Mouse (Mus musculus): Measurements from ENCODE around the gene Psmg4.
A peak's percentile ranks its signal among the peaks of the same experiment; 100 is the strongest.

Gene Psmg4

GRCm38 (mm10) chr13:34162491-34163303, at the start of gene Psmg4:
Gene Psmg4 (plus strand): TSS chr13:34162964.
- peak; percentile 98 for DNase-seq (ENCODE audit: low spot score)

- no peak for DNase-seq (ENCODE audit: low spot score)
Measured at GRCm38 (mm10) chr13:34113086-34113485, 49.7 kb upstream of the Psmg4 start.

- no peak for DNase-seq (ENCODE audit: low spot score)
Measured at GRCm38 (mm10) chr13:34114654-34115053, 48.1 kb upstream of the Psmg4 start.

- no peak for DNase-seq (ENCODE audit: low spot score)
Measured at GRCm38 (mm10) chr13:34116508-34116907, 46.3 kb upstream of the Psmg4 start.

GRCm38 (mm10) chr13:34118816-34119215, 43.9 kb upstream of the Psmg4 start:
- no peak for DNase-seq (ENCODE audit: low spot score)

GRCm38 (mm10) chr13:34119406-34119805, 43.4 kb upstream of the Psmg4 start:
- no peak for DNase-seq (ENCODE audit: low spot score)

- no peak for DNase-seq (ENCODE audit: low spot score)
Measured at GRCm38 (mm10) chr13:34120536-34120935, 42.2 kb upstream of the Psmg4 start.

- DNase-seq (ENCODE audit: low spot score): no peak
Measured at GRCm38 (mm10) chr13:34125711-34126110, 37.1 kb upstream of the Psmg4 start.

GRCm38 (mm10) chr13:34128276-34129114, 34.3 kb upstream of the Psmg4 start:
- no peak for DNase-seq (ENCODE audit: low spot score)

GRCm38 (mm10) chr13:34129485-34130225, 33.1 kb upstream of the Psmg4 start:
- peak; percentile 53 for DNase-seq (ENCODE audit: low spot score)

- DNase-seq (ENCODE audit: low spot score): peak; percentile 70
Measured at GRCm38 (mm10) chr13:34130226-34130731, 32.5 kb upstream of the Psmg4 start, which contains the start of gene Tubb2b. Gene Tubb2b (minus strand): TSS chr13:34130466.

- no peak for DNase-seq (ENCODE audit: low spot score)
Measured at GRCm38 (mm10) chr13:34131011-34131707, 31.6 kb upstream of the Psmg4 start.

- DNase-seq (ENCODE audit: low spot score): peak; percentile 59
Measured at GRCm38 (mm10) chr13:34131708-34132060, 31.1 kb upstream of the Psmg4 start.

GRCm38 (mm10) chr13:34132299-34132698, 30.5 kb upstream of the Psmg4 start:
- DNase-seq (ENCODE audit: low spot score): no peak

- DNase-seq (ENCODE audit: low spot score): no peak
Measured at GRCm38 (mm10) chr13:34132875-34133274, 29.9 kb upstream of the Psmg4 start.

GRCm38 (mm10) chr13:34133326-34134071, 29.3 kb upstream of the Psmg4 start:
- no peak for DNase-seq (ENCODE audit: low spot score)

- DNase-seq (ENCODE audit: low spot score): no peak
Measured at GRCm38 (mm10) chr13:34134276-34134675, 28.5 kb upstream of the Psmg4 start.

GRCm38 (mm10) chr13:34136605-34137004, 26.2 kb upstream of the Psmg4 start:
- no peak for DNase-seq (ENCODE audit: low spot score)

GRCm38 (mm10) chr13:34143389-34143788, 19.4 kb upstream of the Psmg4 start:
- no peak for DNase-seq (ENCODE audit: low spot score)

GRCm38 (mm10) chr13:34146916-34147315, 15.8 kb upstream of the Psmg4 start:
- no peak for DNase-seq (ENCODE audit: low spot score)

- peak; percentile 26 for DNase-seq (ENCODE audit: low spot score)
Measured at GRCm38 (mm10) chr13:34148181-34148580, 14.6 kb upstream of the Psmg4 start.

Measured in testis, postnatal 10 days (tissue).